In the genomic region with DNA sequence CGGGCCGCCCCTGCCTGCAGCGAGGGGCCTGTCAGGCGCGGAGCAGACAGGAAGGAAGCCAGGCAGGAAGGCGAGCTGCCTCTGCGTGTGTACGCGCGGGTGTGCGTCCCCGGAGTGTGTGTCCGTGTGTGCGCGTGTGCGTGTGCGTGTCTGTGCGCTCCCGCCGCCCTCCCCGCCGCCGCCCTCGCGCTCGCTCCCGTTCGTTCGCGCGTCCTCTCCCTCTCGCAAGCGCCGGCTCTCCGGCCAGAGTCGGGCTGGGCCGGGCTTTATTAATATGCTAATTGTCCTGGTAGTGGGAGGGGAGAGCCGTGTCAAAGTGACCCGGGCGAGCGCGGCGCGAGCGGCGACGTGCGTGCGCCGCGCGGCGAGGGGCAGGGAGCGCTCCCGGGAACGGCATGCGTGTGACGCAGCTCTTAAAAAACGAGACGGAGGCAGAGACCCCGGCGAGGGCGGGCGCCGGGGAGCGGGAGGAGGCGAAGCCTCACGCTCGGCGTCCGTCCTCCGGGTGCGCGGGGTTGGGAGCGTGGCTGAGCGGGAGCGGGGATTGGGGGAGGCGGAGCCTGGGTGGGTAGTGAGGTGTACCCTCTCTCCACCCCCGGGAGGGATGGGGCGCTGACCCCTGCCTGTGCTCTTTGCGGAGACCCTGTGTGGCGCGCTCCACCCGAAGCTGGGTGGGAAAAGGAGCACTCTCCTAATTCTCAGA, we compare ENCODE assay signal across 8 mouse cellular contexts. TPM values are rescaled to one million over a fixed set of nuclear protein-coding genes. Genes with fewer than 3 reads are reported as not detected.
DNase-seq lines count a peak whose midpoint lies in the region; ATAC-seq lines count a peak whose summit lies in the region.

A gene (minus strand): TSS at position 222 of the 703 bp plus-strand sequence.

- peak within 1 kb of the TSS; percentile 98 for H3K27ac ChIP-seq in heart, embryonic 11.5 days (ENCODE audit: low read depth, low read length)
- peak within 1 kb of the TSS; percentile 98 for H3K27ac ChIP-seq in kidney, embryonic 16.5 days (ENCODE audit: low read length)

- peak; percentile 96 for DNase-seq in 3134 (ENCODE audit: extremely low read depth, insufficient read length, low spot score)
- peak; percentile 91 to 92 for DNase-seq in adrenal gland, postnatal 36 days
- peak; percentile 85 for DNase-seq in liver
- peak; percentile 81 for DNase-seq in spleen, postnatal 36 days (ENCODE audit: low spot score in 2 of 2)

- H3K27me3 ChIP-seq in heart, embryonic 11.5 days (ENCODE audit: control insufficient read depth, insufficient read depth, low read length) = no peaks in the 10 kb centered on the region
- H3K27me3 ChIP-seq in kidney, embryonic 16.5 days (ENCODE audit: insufficient read depth, low read length) = no peaks in the 10 kb centered on the region

- WGBS in heart, embryonic 11.5 days (ENCODE audit: insufficient replicate concordance) = under 1% methylated on average over 77 of the region's 84 CpGs
- under 1% methylated on average over 65 of the region's 84 CpGs for WGBS in kidney, embryonic 16.5 days

- ATAC-seq in erythroblast, adult 5-6 weeks (replicated peaks; ENCODE audit: low FRiP score, poor library complexity, severe bottlenecking) = 0 out of 2 replicates have a peak, but pooled peaks have one; percentile 24
- ATAC-seq in heart, embryonic 11.5 days (replicated peaks; ENCODE audit: insufficient number of reproducible peaks, low FRiP score, low TSS enrichment) = peak; percentile 65
- ATAC-seq in kidney, embryonic 16.5 days (ENCODE audit: low FRiP score, low TSS enrichment) = peak; percentile 75
- ATAC-seq in monocyte, adult 5-6 weeks (replicated peaks; ENCODE audit: insufficient number of reproducible peaks, low FRiP score, low TSS enrichment, poor library complexity, severe bottlenecking) = peak; percentile 62

- no peaks in the 10 kb centered on the region for H3K9me3 ChIP-seq in heart, embryonic 11.5 days (replicated peaks; ENCODE audit: control insufficient read depth, low read length)
- H3K9me3 ChIP-seq in kidney, embryonic 16.5 days (ENCODE audit: low read length) = no peaks in the 10 kb centered on the region

- H3K4me1 ChIP-seq in heart, embryonic 11.5 days (ENCODE audit: control insufficient read depth, insufficient read depth, low read length) = peaks cover 54% of the 10 kb centered on the region
- peaks cover 60% of the 10 kb centered on the region for H3K4me1 ChIP-seq in kidney, embryonic 16.5 days (ENCODE audit: insufficient read depth, low read length)

- H3K9ac ChIP-seq in heart, embryonic 11.5 days (ENCODE audit: low read depth, low read length) = peak within 1 kb of the TSS; percentile 96
- H3K9ac ChIP-seq in kidney, embryonic 16.5 days (replicated peaks; ENCODE audit: low read length) = peak within 1 kb of the TSS; percentile 98

- no peaks in the 10 kb centered on the region for H3K36me3 ChIP-seq in heart, embryonic 11.5 days (ENCODE audit: control insufficient read depth, insufficient read depth, low read length)
- no peaks in the 10 kb centered on the region for H3K36me3 ChIP-seq in kidney, embryonic 16.5 days (ENCODE audit: insufficient read depth, low read length)

- peak within 1 kb of the TSS; percentile 84 for H3K4me2 ChIP-seq in heart, embryonic 11.5 days
- H3K4me2 ChIP-seq in kidney, embryonic 16.5 days (replicated peaks; ENCODE audit: low read depth, low read length) = peak within 1 kb of the TSS; percentile 93

- peak within 1 kb of the TSS; percentile 96 for H3K4me3 ChIP-seq in heart, embryonic 11.5 days (ENCODE audit: low read depth, low read length)
- H3K4me3 ChIP-seq in kidney, embryonic 16.5 days (ENCODE audit: low read length) = peak within 1 kb of the TSS; percentile 99

RNA-seq across cellular contexts. Expression of the gene that starts here (rescaled TPM):
- 10 to 100 TPM; 57.5 to 64.0 TPM for total RNA-seq in adrenal gland, postnatal 36 days (2021)
- total RNA-seq in erythroblast, adult 5-6 weeks (2015; ENCODE audit: low replicate concordance) = 13.2 and 16.3 TPM in 2 replicates
- total RNA-seq in erythroblast, adult 5-6 weeks (2017; ENCODE audit: low replicate concordance) = 21.6 and 37.9 TPM in 2 replicates
- 53.6 and 59.7 TPM in 2 replicates for polyA plus RNA-seq in heart, embryonic 11.5 days (2014; fragmentation: Nextera tagmentation; extraction: Ambion mirVana)
- 57.0 and 88.2 TPM in 2 replicates for polyA plus RNA-seq in kidney, embryonic 16.5 days (2015; fragmentation: Nextera tagmentation; extraction: Ambion mirVana)
- 90.1 to 143 TPM (median 108 TPM) in 3 replicates for total RNA-seq in monocyte, adult 5-6 weeks (2017)

Comparison
In these comparisons a context has a peak if more than half of its experiments do, and no peak if none do; other contexts are left out.
1. Peak in every context shown above with its lines: DNase-seq, ATAC-seq, H3K4me3 ChIP-seq and H3K27ac ChIP-seq.
2. ATAC-seq: peak in every context shown above with its lines; median percentile 75 in kidney, embryonic 16.5 days; 65 in heart, embryonic 11.5 days; 62 in monocyte, adult 5-6 weeks; 24 in erythroblast, adult 5-6 weeks.